Mouse (Mus musculus): ENCODE results near the gene Ruvbl1. TPM values are rescaled to one million over a fixed set of nuclear protein-coding genes. Genes with fewer than 3 reads are reported as not detected.

The Ruvbl1 gene
- polyA plus RNA-seq, 1 experiment from 2014 or later, result 30.6 TPM

GRCm38 (mm10) chr6:88443446-88443845 is 21.8 kb upstream of the Ruvbl1 start:
- Histone ChIP-seq H3K9me3 (ENCODE audit: control insufficient read depth) (no peaks in the 10 kb centered on the region), H3K4me3 (ENCODE audit: low read depth, low read length) (no peak overlapping the region), H3K4me1 (replicated peaks; ENCODE audit: control insufficient read depth, insufficient read depth, low read length) (no peaks in the 10 kb centered on the region), H3K4me2 (replicated peaks; ENCODE audit: low read depth) (no peak overlapping the region), H3K27me3 (replicated peaks; ENCODE audit: control insufficient read depth, insufficient read depth, low read length) (no peaks in the 10 kb centered on the region), H3K9ac (ENCODE audit: low read depth, low read length) (no peak overlapping the region), H3K36me3 (ENCODE audit: control insufficient read depth, insufficient read depth) (no peaks in the 10 kb centered on the region), H3K27ac (ENCODE audit: low read depth, low read length) (peak overlapping the region; percentile 75)
- no peak for TF ChIP-seq CTCF (IDR thresholded peaks at IDR 0.05; ENCODE audit: low read depth)
- no peak for ATAC-seq
- WGBS, result 70% methylated on average over 3 of the region's 3 CpGs

GRCm38 (mm10) chr6:88444076-88444750 is 21.0 kb upstream of the Ruvbl1 start:
- H3K36me3 ChIP-seq (ENCODE audit: control insufficient read depth, insufficient read depth), result no peaks in the 10 kb centered on the region
- H3K9ac ChIP-seq (ENCODE audit: low read depth, low read length), result no peak overlapping the region
- H3K4me2 ChIP-seq (replicated peaks; ENCODE audit: low read depth), result no peak overlapping the region
- H3K27me3 ChIP-seq (replicated peaks; ENCODE audit: control insufficient read depth, insufficient read depth, low read length), result no peaks in the 10 kb centered on the region
- 33% methylated on average over 7 of the region's 7 CpGs for WGBS
- peak overlapping the region; percentile 84 for H3K27ac ChIP-seq (ENCODE audit: low read depth, low read length)
- H3K9me3 ChIP-seq (ENCODE audit: control insufficient read depth), result no peaks in the 10 kb centered on the region
- peak; percentile 65 for ATAC-seq
- TF ChIP-seq CTCF (IDR thresholded peaks at IDR 0.05; ENCODE audit: low read depth), result no peak
- no peaks in the 10 kb centered on the region for H3K4me1 ChIP-seq (replicated peaks; ENCODE audit: control insufficient read depth, insufficient read depth, low read length)
- H3K4me3 ChIP-seq (ENCODE audit: low read depth, low read length), result no peak overlapping the region

- Histone ChIP-seq H3K36me3 (ENCODE audit: control insufficient read depth, insufficient read depth) (no peaks in the 10 kb centered on the region), H3K4me2 (replicated peaks; ENCODE audit: low read depth) (peak overlapping the region; percentile 83), H3K4me1 (replicated peaks; ENCODE audit: control insufficient read depth, insufficient read depth, low read length) (no peaks in the 10 kb centered on the region), H3K27me3 (replicated peaks; ENCODE audit: control insufficient read depth, insufficient read depth, low read length) (no peaks in the 10 kb centered on the region), H3K9ac (ENCODE audit: low read depth, low read length) (peak overlapping the region; percentile 76), H3K27ac (ENCODE audit: low read depth, low read length) (no peak overlapping the region), H3K4me3 (ENCODE audit: low read depth, low read length) (peak overlapping the region; percentile 74), H3K9me3 (ENCODE audit: control insufficient read depth) (no peaks in the 10 kb centered on the region)
- ATAC-seq, result no peak
- no peak for TF ChIP-seq CTCF (IDR thresholded peaks at IDR 0.05; ENCODE audit: low read depth)
- 9% methylated on average over 5 of the region's 5 CpGs for WGBS
These were observed 19.5 kb upstream of the Ruvbl1 start for GRCm38 (mm10) chr6:88445661-88446060.

- peak; percentile 77 for ATAC-seq
- no peaks in the 10 kb centered on the region for H3K9me3 ChIP-seq (ENCODE audit: control insufficient read depth)
- 0 out of 2 replicates have a peak, but pooled peaks have one; percentile 5 for TF ChIP-seq CTCF (IDR thresholded peaks at IDR 0.05; ENCODE audit: low read depth)
- no peaks in the 10 kb centered on the region for H3K4me1 ChIP-seq (replicated peaks; ENCODE audit: control insufficient read depth, insufficient read depth, low read length)
- peak within 1 kb of the TSS; percentile 83 for H3K4me2 ChIP-seq (replicated peaks; ENCODE audit: low read depth)
- H3K9ac ChIP-seq (ENCODE audit: low read depth, low read length), result peak within 1 kb of the TSS; percentile 76
- H3K27ac ChIP-seq (ENCODE audit: low read depth, low read length), result peak within 1 kb of the TSS; percentile 84; the same call in 1 of the 2 replicates
- H3K27me3 ChIP-seq (replicated peaks; ENCODE audit: control insufficient read depth, insufficient read depth, low read length), result no peaks in the 10 kb centered on the region
- H3K4me3 ChIP-seq (ENCODE audit: low read depth, low read length), result peak within 1 kb of the TSS; percentile 74
- under 1% methylated on average over 71 of the region's 72 CpGs for WGBS
- H3K36me3 ChIP-seq (ENCODE audit: control insufficient read depth, insufficient read depth), result no peaks in the 10 kb centered on the region
These were observed 18.9 kb upstream of the Ruvbl1 start, which contains the start of gene Eefsec for GRCm38 (mm10) chr6:88446063-88447002. Gene Eefsec (minus strand): TSS chr6:88446539.

DNA sequence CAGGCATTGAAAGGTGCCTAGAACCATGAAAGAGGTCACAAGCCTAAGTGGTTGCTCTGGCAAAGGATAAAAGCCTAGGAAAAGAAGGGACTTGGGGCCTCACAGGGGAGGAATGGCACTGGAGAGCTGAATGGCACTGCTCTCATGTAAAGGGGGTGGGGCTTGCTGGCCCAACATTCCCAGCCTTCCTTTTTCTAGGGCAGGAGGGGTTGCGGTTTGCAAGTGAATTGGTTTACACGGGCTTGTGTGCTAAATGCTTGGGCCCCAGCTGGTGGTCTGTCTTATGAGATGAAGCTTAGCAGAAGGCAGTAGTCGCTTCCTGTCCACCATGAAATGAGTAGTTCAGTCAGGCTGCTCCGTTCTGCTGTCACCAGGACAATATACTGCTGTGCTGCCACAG is 17.8 kb upstream of the Ruvbl1 start:
- no peak for ATAC-seq
- H3K9ac ChIP-seq (ENCODE audit: low read depth, low read length), result no peak overlapping the region
- no peaks in the 10 kb centered on the region for H3K36me3 ChIP-seq (ENCODE audit: control insufficient read depth, insufficient read depth)
- no peak overlapping the region for H3K4me3 ChIP-seq (ENCODE audit: low read depth, low read length)
- H3K27me3 ChIP-seq (replicated peaks; ENCODE audit: control insufficient read depth, insufficient read depth, low read length), result no peaks in the 10 kb centered on the region
- no peaks in the 10 kb centered on the region for H3K9me3 ChIP-seq (ENCODE audit: control insufficient read depth)
- no peak for TF ChIP-seq CTCF (IDR thresholded peaks at IDR 0.05; ENCODE audit: low read depth)
- H3K27ac ChIP-seq (ENCODE audit: low read depth, low read length), result no peak overlapping the region
- 38% methylated on average over 4 of the region's 4 CpGs for WGBS
- no peaks in the 10 kb centered on the region for H3K4me1 ChIP-seq (replicated peaks; ENCODE audit: control insufficient read depth, insufficient read depth, low read length)
- no peak overlapping the region for H3K4me2 ChIP-seq (replicated peaks; ENCODE audit: low read depth)

- no peaks in the 10 kb centered on the region for H3K36me3 ChIP-seq (ENCODE audit: control insufficient read depth, insufficient read depth)
- ATAC-seq, result no peak
- H3K4me2 ChIP-seq (replicated peaks; ENCODE audit: low read depth), result no peak overlapping the region
- TF ChIP-seq CTCF (IDR thresholded peaks at IDR 0.05; ENCODE audit: low read depth), result no peak
- no peak overlapping the region for H3K27ac ChIP-seq (ENCODE audit: low read depth, low read length)
- 72% methylated on average over 2 of the region's 2 CpGs for WGBS
- no peaks in the 10 kb centered on the region for H3K27me3 ChIP-seq (replicated peaks; ENCODE audit: control insufficient read depth, insufficient read depth, low read length)
- H3K9me3 ChIP-seq (ENCODE audit: control insufficient read depth), result no peaks in the 10 kb centered on the region
- no peaks in the 10 kb centered on the region for H3K4me1 ChIP-seq (replicated peaks; ENCODE audit: control insufficient read depth, insufficient read depth, low read length)
- H3K4me3 ChIP-seq (ENCODE audit: low read depth, low read length), result no peak overlapping the region
- H3K9ac ChIP-seq (ENCODE audit: low read depth, low read length), result no peak overlapping the region
These were observed 10.7 kb upstream of the Ruvbl1 start for GRCm38 (mm10) chr6:88454545-88454944.

Data from intestine, postnatal 0 days (tissue).